Mouse (Mus musculus) frontal cortex, postnatal 10 days (tissue): ENCODE measurements at regions not wholly inside any gene's neighbourhood (a gene's known extent, or its start where the extent isn't known, plus 50 kb on each side); places are given as distances from the start of the nearest gene placed in this dataset.

ENCODE experiments used
- DNase-seq, 2 experiments: peaks; one replicate each; pipeline ENCODE4 v3.0.0; 2022; ENCODE audit warnings: low spot score in 2 of 2, mixed read lengths in 1 of 2

DNA sequence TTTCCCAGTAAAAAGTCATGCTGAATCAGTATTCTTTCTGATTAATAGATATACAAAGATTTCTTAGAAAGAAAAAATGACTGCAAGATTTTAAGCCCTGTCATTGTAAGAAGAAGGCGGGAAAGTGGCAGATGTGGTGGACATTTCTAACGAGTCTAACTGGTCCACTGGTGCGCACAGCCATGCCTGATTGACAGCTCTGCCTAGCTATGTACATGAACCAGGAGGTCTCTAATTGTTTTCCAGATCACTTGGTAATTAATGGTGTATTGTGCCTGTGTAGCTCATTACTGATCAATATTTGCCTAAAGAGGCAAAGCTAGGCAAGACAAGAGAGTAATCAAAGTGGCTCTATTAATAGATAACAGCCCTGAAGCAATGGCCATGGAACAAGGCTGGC is 227.5 kb upstream of the Ndst3 start:
- DNase-seq, result no peak

- DNase-seq, result no peak
Observed at GRCm38 (mm10) chr3:123952121-123952520, 261.5 kb upstream of the Ndst3 start.

- no peak for DNase-seq
Observed at GRCm38 (mm10) chr3:123967373-123967772, 276.7 kb upstream of the Ndst3 start.

GRCm38 (mm10) chr3:123972367-123972766 is 281.7 kb upstream of the Ndst3 start:
- no peak for DNase-seq

DNA sequence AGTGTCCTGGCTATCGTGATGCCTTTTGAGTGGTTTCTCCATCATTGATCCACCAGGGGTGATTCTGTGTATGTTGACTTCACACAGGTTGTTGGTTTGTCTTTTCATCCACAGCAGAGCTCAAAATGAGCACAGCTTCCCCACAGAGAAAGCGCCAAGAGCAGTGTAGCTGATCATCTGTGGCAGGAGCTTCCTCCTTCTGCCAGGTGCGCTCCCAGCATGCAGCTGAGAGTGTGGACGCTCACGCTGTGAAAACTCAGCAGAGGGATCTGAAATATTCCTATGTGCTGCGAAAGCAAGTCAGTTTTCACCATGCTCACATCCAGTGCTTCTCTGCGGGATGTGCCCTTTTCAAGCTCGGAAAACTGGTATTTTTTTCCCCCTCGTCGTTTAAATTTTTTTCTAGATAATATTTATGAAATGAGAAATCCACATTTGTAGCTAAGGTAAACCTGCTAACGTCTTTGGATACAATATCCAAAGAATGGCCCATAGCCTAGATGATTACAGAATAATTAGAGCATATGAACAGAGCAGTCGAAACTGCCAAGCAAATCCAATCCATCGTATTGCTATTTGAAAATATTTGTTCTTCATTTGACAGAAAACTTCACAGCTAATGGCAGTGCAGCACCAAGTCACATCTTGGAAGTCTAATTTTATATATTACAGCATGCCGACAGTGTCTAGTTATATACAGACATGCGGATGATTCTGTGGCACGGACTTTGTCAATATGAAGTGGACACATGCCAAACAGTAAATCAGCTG is 283.3 kb upstream of the Ndst3 start:
- no peak for DNase-seq

GRCm38 (mm10) chr3:123976475-123976874 is 285.8 kb upstream of the Ndst3 start:
- no peak for DNase-seq

DNA sequence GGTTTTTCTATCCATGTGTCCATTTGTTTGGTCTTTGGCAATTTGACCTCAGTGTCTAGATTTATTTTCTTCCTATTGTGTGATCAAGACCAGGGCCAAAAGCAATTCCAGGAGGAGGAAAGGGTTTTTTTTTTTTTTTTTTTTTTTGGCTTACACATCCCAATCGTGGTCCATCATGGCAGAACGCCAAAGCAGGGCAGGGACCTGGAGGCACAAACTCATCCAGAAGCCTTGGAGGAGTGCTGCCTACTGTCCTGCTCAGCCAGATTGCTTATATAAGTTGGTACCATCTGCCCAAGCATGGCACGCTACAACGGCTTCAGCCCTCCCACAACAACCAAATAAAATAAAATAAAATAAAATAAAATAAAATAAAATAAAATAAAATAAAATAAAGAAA is 286.5 kb upstream of the Ndst3 start:
- no peak for DNase-seq

- DNase-seq, result no peak
Observed at GRCm38 (mm10) chr3:123983045-123983444, 292.4 kb upstream of the Ndst3 start.

GRCm38 (mm10) chr3:123983530-123983929 is 292.9 kb upstream of the Ndst3 start:
- DNase-seq, result no peak

DNA sequence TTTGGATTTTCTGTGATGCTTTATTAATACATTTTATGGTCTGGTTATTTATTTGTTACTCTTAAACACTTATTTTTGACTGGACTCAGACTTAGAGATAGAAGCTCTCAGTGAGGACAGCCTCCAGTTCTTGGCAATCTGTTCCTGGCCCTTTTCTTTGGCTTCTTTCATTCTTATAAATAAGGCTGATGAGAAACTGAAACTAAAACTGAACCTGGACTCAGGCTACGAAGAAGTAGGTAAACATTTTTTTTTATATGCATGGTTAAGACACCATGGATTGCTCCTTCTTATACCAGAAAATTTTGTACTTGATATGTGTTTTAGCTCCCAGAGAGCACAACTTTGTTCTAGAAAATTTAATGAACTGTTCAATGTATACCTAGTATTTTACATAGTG is 293.4 kb upstream of the Ndst3 start:
- DNase-seq, result no peak

- DNase-seq, result no peak
Observed at GRCm38 (mm10) chr3:123999957-124000616, 309.4 kb upstream of the Ndst3 start.

- no peak for DNase-seq
Observed at GRCm38 (mm10) chr3:124000883-124001282, 310.2 kb upstream of the Ndst3 start.

- no peak for DNase-seq
Observed at GRCm38 (mm10) chr3:124011685-124012084, 309.0 kb upstream of the Tram1l1 start.

DNA sequence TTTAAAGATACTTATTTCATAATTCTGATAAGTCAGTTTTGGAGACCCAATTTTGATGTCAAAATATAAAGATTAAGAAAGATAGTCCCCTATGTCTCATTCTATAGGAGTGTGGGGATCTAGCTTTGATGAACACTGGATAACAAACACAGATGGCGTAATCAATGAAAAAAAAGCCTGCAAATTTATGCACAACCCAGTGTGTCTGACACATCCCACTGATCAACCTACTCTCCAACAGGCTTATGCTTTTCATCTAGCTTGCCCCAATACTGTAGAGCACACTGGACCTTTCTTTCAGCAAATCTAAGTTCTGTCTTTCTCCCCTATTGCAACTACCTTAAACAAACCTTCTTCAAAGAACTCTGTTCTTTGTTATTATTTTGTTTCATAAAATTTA is 302.0 kb upstream of the Tram1l1 start:
- DNase-seq, result no peak

- DNase-seq, result no peak
Observed at GRCm38 (mm10) chr3:124026188-124026587, 294.5 kb upstream of the Tram1l1 start.

DNA sequence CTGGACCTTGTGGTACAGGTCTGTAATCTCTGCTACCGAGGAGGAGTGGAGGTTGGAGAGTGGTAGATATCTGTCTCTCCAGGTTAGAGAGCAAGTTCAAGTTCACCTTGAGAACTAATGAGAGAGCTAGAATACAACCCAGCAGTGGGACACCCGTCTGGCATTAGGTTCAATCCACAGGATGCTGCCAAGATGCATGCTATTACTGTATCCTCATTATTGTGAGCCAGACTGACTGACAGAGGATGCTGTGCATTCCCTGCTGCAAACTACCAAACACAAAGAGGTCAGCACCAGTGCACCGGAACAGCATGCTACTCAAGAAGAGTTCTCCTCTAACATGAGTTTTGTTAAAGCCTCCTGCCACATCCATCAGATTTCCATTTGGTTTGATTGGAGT is 253.6 kb upstream of the Tram1l1 start:
- no peak for DNase-seq

GRCm38 (mm10) chr3:124067538-124067937 is 253.1 kb upstream of the Tram1l1 start:
- no peak for DNase-seq

- DNase-seq, result no peak
Observed at GRCm38 (mm10) chr3:124067971-124068370, 252.7 kb upstream of the Tram1l1 start.

DNA sequence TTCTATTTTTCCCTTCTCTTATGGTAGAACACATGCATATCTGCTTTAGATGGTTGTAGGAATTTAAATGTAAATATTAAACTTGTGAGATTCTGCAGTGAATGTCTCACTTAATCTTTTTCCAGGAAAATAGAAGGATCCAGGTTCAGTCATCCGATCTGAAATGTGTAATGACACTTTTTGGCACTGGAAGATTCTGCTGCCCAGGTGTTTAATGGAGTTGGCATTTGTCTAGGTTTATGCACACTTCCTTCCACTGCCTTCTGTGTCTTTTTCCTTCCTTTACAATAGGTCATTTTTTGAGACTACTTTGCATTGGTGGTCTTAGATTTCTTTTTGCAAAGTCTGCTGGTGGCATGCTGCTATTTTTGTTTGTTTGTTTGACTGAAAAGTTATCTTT is 251.5 kb upstream of the Tram1l1 start:
- no peak for DNase-seq

DNA sequence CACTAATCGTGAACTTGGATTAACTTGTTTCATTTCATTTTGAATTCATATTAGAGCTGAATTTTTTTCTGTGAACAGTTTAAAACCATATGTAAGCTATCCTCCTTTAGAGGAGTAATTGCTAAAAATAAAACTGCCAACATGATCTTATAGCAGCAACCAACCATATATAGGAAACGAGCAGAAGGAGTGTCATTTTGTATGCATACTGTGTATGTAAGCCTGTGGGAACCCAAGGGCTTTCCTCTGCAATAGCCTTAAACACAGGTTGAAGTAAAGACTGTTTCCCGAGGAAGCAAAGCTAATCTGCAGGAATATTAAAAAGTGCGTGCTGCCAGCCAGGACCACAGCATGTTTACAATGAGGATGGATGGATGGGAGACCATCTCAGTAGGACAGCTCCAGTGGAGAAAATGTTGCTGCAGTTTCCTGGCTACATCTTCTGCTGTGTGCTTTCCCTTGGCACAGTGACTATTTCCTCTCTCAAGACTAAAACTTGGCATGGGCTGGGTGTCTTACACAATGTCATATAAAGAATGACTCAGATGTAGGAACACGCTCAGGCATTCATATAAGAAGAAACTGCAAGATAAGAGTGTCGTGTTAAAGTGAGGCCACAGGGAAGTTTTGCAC is 244.6 kb upstream of the Tram1l1 start:
- peak; percentile 11 to 26 for DNase-seq

DNA sequence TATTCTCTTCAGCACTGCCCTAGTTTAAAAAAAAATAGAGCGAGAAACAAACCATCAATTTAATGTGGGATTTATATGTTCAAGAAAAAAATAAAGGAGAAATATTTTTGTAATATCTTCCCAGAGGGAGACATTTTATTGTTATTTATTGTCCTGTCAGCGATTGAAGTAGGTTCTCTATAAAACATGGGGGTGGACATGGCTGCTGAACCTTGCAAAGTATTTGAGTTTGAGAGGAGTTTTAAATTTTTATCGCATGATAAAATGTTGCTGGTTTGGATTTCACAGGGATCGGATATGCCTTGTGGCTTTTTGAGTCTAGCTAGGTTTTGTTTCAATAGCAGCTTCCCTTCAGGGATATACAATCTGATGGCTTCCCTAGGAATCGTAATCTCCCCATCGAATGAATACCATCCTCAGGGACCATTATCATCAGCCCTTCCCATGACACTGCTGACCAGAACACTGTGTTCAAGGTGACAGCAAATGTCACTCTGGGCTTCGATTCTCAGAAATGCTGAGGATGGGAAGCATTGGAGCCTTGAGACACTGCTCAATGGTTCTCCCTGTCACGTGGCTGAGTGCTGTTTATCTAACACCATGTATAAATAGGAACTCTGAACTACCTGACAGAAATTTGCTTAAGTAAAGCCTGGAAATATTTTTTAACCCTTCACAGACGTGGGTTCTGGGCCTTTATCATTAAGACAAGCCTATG is 228.1 kb upstream of the Tram1l1 start:
- DNase-seq, result no peak

- no peak for DNase-seq
Observed at GRCm38 (mm10) chr3:124113995-124114394, 206.7 kb upstream of the Tram1l1 start.
